Mouse (Mus musculus): ENCODE data around the gene 2210407C18Rik.

- no peak for TF ChIP-seq GATA1 (IDR thresholded peaks at IDR 0.05; ENCODE audit: borderline replicate concordance, low read length)
- TF ChIP-seq FLI1 (IDR thresholded peaks at IDR 0.05; ENCODE audit: low read length): no peak
These were observed 2.5 kb upstream of the 2210407C18Rik start for GRCm38 (mm10) chr11:58618369-58618768.
